25 mouse cellular contexts compared by ENCODE assay signal in genomic region chr7:89260966-89261365, GRCm38 (mm10).
A peak's percentile ranks its signal among the peaks of the same experiment; 100 is the strongest.
DNase-seq lines count a peak whose midpoint lies in the region; ATAC-seq and TF ChIP-seq lines count a peak whose summit lies in the region.
"Had no signal": no experiment of that assay in that cellular context is flagged by ENCODE, and none has a peak within 500 bp of the region (broad histone marks: within the 10 kb centered on the region; RNA-seq: fewer than 3 reads in every experiment).

No protein-coding gene starts in this region.

- H3K9me3 ChIP-seq in limb, embryonic 14.5 days (ENCODE audit: control insufficient read depth, low read length) = no peaks in the 10 kb centered on the region
- no peaks in the 10 kb centered on the region for H3K9me3 ChIP-seq in limb, embryonic 10.5 days (replicated peaks)
- H3K9me3 ChIP-seq: embryonic facial prominence, embryonic 13.5 days; forebrain, embryonic 10.5 days; forebrain, embryonic 13.5 days; heart, embryonic 10.5 days; hindbrain, embryonic 10.5 days; hindbrain, embryonic 13.5 days; intestine, embryonic 15.5 days had no signal

- 0 out of 2 replicates have a peak, but pooled peaks cover 5% of the 10 kb centered on the region for H3K4me1 ChIP-seq in limb, embryonic 14.5 days (ENCODE audit: control insufficient read depth, insufficient read depth, low read length)
- H3K4me1 ChIP-seq in limb, embryonic 10.5 days = peaks cover 23% of the 10 kb centered on the region
- H3K4me1 ChIP-seq: forebrain, embryonic 10.5 days; forebrain, embryonic 13.5 days; heart, embryonic 10.5 days; hindbrain, embryonic 10.5 days; hindbrain, embryonic 13.5 days; intestine, embryonic 15.5 days had no signal

- H3K9ac ChIP-seq in limb, embryonic 14.5 days (ENCODE audit: low read depth, low read length, severe bottlenecking) = no peak overlapping the region
- H3K9ac ChIP-seq: embryonic facial prominence, embryonic 13.5 days; forebrain, embryonic 13.5 days; hindbrain, embryonic 13.5 days; intestine, embryonic 15.5 days had no signal

- no peak overlapping the region for H3K4me2 ChIP-seq in limb, embryonic 14.5 days (replicated peaks; ENCODE audit: low read depth, low read length, severe bottlenecking)
- H3K4me2 ChIP-seq: embryonic facial prominence, embryonic 13.5 days; forebrain, embryonic 13.5 days; hindbrain, embryonic 13.5 days; intestine, embryonic 15.5 days had no signal

- peak; percentile 10 for DNase-seq in gastrocnemius, postnatal 25 days
- no peak for DNase-seq in gastrocnemius, postnatal 36 days
- peak; percentile 38 for DNase-seq in heart, adult 8-10 months (ENCODE audit: low spot score)
- DNase-seq in heart, postnatal 4 days = no peak
- peak; percentile 25 for DNase-seq in limb, embryonic 14.5 days (ENCODE audit: low spot score)
- no peak for DNase-seq in limb, embryonic 10.5 days (ENCODE audit: low spot score)
- DNase-seq: adrenal gland, adult 2 months; adrenal gland, postnatal 14 days; cerebellum, adult 11 months; cerebellum, adult 2 months; cerebellum, adult 9-11 months; cerebellum, postnatal 25 days; gastrocnemius, adult 2 months; kidney, adult 11 months; kidney, adult 8-10 months had no signal

- H3K4me3 ChIP-seq in limb, embryonic 14.5 days (replicated peaks; ENCODE audit: low read length) = no peak overlapping the region
- H3K4me3 ChIP-seq in limb, embryonic 10.5 days = no peak overlapping the region
- H3K4me3 ChIP-seq: embryonic facial prominence, embryonic 13.5 days; forebrain, embryonic 10.5 days; forebrain, embryonic 13.5 days; gastrocnemius, adult 2 months; heart, embryonic 10.5 days; hindbrain, embryonic 10.5 days; hindbrain, embryonic 13.5 days; intestine, embryonic 15.5 days had no signal

- no peaks in the 10 kb centered on the region for H3K36me3 ChIP-seq in limb, embryonic 14.5 days (ENCODE audit: control insufficient read depth, insufficient read depth, low read length)
- no peaks in the 10 kb centered on the region for H3K36me3 ChIP-seq in limb, embryonic 10.5 days
- H3K36me3 ChIP-seq: embryonic facial prominence, embryonic 13.5 days; forebrain, embryonic 10.5 days; heart, embryonic 10.5 days; hindbrain, embryonic 10.5 days; hindbrain, embryonic 13.5 days; intestine, embryonic 15.5 days had no signal

- no peaks in the 10 kb centered on the region for H3K27me3 ChIP-seq in limb, embryonic 14.5 days (ENCODE audit: control insufficient read depth, insufficient read depth, low read length)
- no peaks in the 10 kb centered on the region for H3K27me3 ChIP-seq in limb, embryonic 10.5 days (ENCODE audit: low read depth, poor library complexity, severe bottlenecking)
- H3K27me3 ChIP-seq: embryonic facial prominence, embryonic 13.5 days; forebrain, embryonic 13.5 days; hindbrain, embryonic 13.5 days; intestine, embryonic 15.5 days had no signal

- ATAC-seq in limb, embryonic 14.5 days (ENCODE audit: low FRiP score, low read depth) = no peak
- ATAC-seq: CD4-positive, CD25-positive, alpha-beta regulatory T cell, adult 4 months; forebrain, embryonic 13.5 days; forebrain, embryonic 16.5 days; hindbrain, embryonic 16.5 days; intestine, embryonic 15.5 days had no signal

- intact Hi-C loops in gastrocnemius, postnatal 36 days (cut with DNase I) = no loop called here

- no peak for TF ChIP-seq POLR2A in limb, embryonic 14.5 days (IDR thresholded peaks at IDR 0.05; ENCODE audit: borderline replicate concordance, extremely low read depth, insufficient read depth, insufficient read length)

- H3K27ac ChIP-seq in limb, embryonic 14.5 days (replicated peaks; ENCODE audit: low read depth, low read length) = no peak overlapping the region
- no peak overlapping the region for H3K27ac ChIP-seq in limb, embryonic 10.5 days
- H3K27ac ChIP-seq: embryonic facial prominence, embryonic 13.5 days; forebrain, embryonic 10.5 days; forebrain, embryonic 13.5 days; gastrocnemius, adult 2 months; heart, embryonic 10.5 days; hindbrain, embryonic 10.5 days; hindbrain, embryonic 13.5 days; intestine, embryonic 15.5 days had no signal

Comparison
In these comparisons a context has a peak if more than half of its experiments do, and no peak if none do; other contexts are left out.
1. DNase-seq: peak in gastrocnemius, postnatal 25 days (single experiment), heart, adult 8-10 months (single experiment) and limb, embryonic 14.5 days (single experiment); none in gastrocnemius, postnatal 36 days (0 of 2), heart, postnatal 4 days (single experiment) and limb, embryonic 10.5 days (single experiment).